Mouse (Mus musculus): ENCODE data around the gene Spata3.

Spata3 gene

GRCm38 (mm10) chr1:86032273-86032987, 15.8 kb downstream of the Spata3 start:
- in situ Hi-C loops (cut with MboI, MseI): no loop called here

GRCm38 (mm10) chr1:86038191-86038951, 21.8 kb downstream of the Spata3 start:
- in situ Hi-C loops (cut with MboI, MseI): no loop called here

GRCm38 (mm10) chr1:86040131-86040530, 23.5 kb downstream of the Spata3 start:
- in situ Hi-C loops (cut with MboI, MseI): no loop called here

GRCm38 (mm10) chr1:86040817-86041216, 24.2 kb downstream of the Spata3 start:
- in situ Hi-C loops (cut with MboI, MseI): no loop called here

- in situ Hi-C loops (cut with MboI, MseI): no loop called here
Measured at GRCm38 (mm10) chr1:86045056-86045455, 28.4 kb downstream of the Spata3 start.

GRCm38 (mm10) chr1:86045848-86046805, 29.5 kb downstream of the Spata3 start, which contains the start of gene 2810459M11Rik:
Gene 2810459M11Rik, plus strand, starts transcription at chr1:86045863.
- in situ Hi-C loops (cut with MboI, MseI): no loop called here

DNA sequence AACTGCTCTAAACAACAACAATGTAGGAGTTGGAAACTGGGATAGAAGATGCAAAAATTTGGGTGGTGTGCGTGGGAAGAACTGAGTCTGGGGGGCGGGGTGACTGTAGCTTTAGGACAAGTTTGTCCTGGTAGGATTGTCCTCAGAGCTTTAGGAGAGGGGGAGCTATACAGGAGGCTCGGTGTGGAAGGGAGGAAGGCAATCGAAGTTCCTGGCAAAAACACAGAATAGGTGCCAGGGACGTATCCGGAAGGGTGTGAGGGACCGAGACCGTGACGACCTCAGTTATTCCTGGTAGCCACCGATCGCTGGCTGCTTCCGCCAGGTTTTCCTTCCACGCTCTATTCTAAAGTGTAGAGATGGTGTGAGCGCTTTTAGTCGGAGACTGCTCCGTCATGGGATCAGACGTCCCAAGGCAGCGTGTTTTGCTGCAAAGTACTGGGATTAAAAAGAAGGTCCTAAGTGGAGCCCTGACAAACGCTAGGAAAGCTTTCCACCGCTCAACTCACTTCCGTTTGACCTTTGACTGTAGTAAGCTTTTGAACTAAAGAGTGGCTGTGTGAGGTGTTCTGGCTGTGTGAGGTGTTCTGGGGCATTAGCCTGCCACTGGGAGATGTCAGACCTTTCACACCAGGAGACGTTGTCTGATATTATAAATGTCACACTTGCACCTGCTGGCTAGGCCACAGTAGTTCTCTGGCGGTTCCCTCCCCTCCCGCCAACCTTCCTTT, 30.4 kb downstream of the Spata3 start:
- in situ Hi-C loops (cut with MboI, MseI): no loop called here

DNA sequence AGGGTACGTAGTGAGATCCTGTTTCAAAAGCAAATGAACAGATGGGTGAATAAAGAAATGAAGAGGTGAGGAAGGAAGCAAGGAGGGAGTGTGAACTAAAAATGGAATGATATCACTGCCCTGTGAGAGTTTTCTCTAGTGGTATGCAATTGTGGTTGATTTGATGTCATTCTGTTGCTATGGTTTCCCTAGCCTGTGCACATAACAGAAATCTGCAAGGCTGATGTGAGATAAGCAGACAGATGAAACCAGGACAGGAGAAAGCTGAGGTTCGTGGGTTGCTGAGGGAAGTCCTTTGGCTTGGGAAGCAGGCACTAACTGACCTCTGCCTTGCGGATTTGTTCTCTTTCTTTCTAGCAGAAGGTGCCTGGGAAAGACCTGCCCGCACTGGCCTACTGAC, 31.6 kb downstream of the Spata3 start:
- in situ Hi-C loops (cut with MboI, MseI): no loop called here

- in situ Hi-C loops (cut with MboI, MseI): no loop called here
Measured at GRCm38 (mm10) chr1:86048744-86049143, 32.1 kb downstream of the Spata3 start.

DNA sequence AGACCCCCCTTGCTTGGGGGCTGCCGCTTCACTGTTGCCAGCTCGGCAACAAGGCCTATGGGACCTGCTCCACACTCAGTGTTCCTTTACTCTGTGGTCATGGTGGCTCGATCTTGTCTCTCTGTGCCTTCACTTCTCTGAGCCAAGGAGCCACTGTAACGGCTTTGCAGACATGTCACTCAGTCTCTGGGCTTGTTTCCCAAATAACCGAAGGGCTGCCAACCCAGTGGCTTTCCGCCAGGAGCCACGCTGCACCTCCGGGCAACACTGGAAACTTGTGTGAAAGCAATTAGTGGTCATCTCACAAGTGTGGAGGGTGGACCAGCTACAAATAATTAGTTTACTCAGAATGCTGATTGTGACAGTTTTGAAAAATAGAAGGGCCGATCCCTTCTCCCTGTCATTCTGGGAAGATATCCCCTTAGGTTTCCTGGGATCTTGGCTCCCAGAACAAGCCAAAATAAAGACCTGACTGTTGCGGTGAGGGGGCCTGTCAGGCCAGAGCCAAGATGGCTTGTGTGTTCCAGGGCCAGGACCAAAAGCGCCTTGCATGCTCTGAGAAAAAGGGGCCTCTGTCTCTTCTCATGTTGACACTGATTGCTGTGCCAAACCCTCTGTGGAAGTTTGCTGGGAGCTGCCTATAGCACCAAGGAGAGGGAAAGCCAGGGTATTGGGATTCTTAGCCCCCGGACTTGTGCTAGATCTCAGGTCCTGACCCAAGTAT, 36.7 kb downstream of the Spata3 start:
- in situ Hi-C loops (cut with MboI, MseI): no loop called here

DNA sequence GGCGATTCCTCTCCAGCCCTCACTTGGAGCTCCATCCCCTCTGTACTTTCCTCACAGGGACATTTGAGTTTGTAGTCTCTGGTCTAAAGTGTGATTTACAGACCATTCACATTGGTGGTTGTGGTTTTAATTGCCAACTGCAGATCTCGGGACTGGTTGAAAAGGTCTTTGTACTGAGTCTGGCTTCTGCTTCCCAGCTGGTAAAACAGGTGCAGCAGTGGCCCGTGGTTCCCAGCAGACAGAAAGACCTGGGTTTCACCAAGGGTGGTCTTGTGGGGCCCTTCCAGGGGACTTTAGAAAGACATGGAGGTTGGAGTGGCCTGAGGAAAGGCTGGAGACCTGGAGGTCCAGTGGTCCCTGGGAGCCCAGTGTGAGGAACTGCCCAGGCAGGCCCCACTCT, 38.3 kb downstream of the Spata3 start:
- in situ Hi-C loops (cut with MboI, MseI): no loop called here

DNA sequence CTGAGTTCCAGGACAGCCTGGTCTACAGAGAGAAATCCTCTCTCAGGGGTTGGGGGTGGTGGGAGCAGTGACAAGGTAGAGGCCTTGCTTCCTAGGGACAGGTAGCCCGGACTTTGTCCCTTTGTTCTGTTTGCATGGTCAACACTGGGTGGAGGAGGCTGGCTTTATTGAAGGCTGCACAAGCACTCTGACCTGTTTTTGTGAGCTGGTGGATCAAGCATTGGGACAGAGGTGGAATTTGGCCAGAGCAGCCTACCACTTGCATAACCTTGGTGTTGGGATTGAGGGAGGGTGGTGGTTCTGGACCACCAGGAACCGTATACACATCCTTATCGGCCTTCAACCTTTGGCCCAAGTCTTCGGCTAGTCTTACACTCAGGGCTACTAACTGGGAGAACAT, 39.7 kb downstream of the Spata3 start:
- in situ Hi-C loops (cut with MboI, MseI): no loop called here

DNA sequence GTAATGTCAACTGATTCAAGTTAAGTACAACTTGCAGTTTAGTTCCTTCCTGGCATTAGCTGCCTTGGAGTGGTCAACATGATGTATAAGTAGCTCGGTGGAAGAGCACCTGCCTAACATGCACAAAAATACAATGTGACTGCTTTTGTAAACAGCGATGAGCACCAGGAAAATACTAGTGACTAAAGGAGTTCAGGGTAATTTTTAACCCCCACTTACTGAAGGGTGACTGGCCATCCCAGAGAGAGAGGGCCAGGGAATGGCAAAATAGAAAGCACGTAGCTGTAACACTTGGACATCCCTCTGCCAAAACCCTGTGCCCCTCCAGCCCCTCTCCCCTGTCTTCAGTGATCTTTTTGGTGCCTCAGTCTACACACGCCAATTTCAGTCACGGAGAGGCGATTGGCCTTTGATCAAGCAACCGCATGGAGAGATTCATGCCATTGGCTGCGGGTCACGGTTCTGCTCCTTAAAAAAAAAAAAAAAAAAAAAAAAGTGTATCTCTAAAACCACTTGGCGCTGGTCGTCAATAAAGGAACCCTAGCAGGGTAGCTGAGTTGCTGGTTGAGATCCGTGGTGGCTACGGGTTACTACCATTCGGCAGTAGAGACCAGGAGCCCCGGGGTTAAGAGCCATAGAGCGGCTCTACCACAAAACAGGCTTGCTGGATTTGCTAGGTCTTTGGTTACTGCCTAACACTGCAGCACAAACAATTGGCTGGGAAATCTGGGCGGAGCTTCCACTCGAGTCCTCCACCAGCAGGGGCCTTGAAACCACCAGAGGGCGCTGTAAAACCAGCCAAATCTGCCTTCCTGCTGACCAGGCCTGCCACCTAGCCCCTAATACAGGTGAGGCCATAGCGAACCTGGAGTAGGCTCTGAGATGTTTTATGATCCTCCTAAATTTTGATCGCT, 42.5 kb downstream of the Spata3 start:
- in situ Hi-C loops (cut with MboI, MseI): no loop called here

- in situ Hi-C loops (cut with MboI, MseI): no loop called here
Measured at GRCm38 (mm10) chr1:86062523-86062922, 45.9 kb downstream of the Spata3 start.

DNA sequence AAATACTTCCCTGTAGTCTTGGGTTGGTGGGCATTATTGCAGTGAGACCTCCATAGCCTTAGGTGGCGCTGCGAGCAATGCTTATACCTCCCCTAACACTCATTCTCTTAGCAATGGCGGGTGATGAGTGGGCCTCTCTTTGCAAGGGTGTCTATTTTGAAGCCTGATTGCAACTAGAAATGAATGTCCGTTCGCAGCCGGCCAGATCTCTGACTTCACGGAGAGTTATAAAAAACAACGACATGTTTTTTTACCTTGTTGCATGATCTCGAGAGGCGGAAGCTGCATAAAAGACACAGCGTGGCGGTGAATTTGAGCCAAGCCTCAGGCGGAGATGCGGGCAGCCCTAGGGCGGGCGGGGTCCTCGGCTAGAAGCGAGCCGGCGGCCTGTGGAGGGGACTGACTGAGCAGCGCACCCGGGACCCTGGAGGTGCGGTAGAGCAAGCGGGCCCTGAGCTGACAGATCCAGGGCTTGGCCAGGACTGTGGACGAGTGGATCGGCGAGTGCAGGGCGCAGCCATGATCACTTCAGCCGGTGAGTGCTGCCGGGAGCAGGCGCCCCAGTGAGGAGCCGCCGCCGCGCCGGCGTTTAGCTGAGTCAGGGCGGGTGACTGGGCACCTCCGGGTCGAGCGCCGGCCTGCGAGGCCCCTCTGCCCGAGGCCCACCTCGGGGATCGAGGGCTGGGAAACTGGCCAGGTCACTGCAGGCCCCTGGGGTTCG, 47.8 kb downstream of the Spata3 start, which contains the start of gene Psmd1:
Gene Psmd1 (plus strand): TSS at position 117 of the 721 bp plus-strand sequence.
- in situ Hi-C loops (cut with MboI, MseI): no loop called here

GRCm38 (mm10) chr1:86076565-86076964, 59.9 kb downstream of the Spata3 start:
- in situ Hi-C loops (cut with MboI, MseI): no loop called here

Data from regulatory T cell (primary cell).